Mouse (Mus musculus) layer of hippocampus, postnatal 36 days (tissue): Measurements from ENCODE around the gene Il23r. TPM values are rescaled to one million over a fixed set of nuclear protein-coding genes. Genes with fewer than 3 reads are reported as not detected.

Source experiments
- DNase-seq, 2 experiments: peaks; one replicate each; pipeline ENCODE4 v3.0.0; 2022
- total RNA-seq, 2 experiments: library from RNA; stranded (reverse); gene quantifications; 2 replicates each; pipeline ENCODE4 v1.2.3; 2021

Il23r gene
- total RNA-seq, 2 experiments from 2014 or later: not detected

DNA sequence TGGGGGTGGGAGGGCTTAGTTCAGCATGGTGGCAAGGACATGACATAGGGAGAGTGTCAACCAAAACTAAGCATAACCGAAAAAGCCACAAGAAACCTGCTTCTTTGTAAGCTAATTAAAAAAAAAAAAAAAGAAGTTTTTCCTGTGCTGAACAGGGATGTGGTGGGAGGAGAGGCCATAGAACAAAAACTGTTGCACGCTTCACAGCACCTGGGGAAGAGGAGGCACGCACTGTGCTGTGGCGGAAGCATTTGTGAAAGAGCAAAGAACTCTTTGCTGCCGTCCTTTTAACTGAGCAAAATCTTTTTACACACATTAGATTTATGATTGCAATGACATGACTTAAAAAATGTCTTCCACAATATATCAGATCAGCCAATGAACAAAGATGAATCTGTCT, 69.9 kb downstream of the Il23r start:
- no peak for DNase-seq

DNA sequence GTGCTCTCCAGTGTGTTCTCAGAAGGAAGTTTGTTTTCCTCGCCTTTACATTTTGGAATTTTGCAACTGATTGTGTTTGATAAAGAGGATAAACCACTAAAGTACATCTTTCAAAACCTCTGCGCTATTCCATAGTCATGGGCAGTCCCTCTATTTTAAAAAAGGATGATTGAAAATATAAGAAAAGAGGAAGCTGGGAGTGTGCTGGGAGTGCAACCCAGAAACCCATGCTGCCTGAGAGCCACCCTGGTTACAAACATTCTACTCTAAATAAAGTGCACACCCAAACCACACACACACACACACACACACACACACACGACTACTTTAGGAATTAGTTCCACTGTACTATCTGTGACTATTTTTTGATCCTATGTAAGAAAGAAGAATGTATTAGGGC, 75.1 kb downstream of the Il23r start:
- no peak for DNase-seq

DNA sequence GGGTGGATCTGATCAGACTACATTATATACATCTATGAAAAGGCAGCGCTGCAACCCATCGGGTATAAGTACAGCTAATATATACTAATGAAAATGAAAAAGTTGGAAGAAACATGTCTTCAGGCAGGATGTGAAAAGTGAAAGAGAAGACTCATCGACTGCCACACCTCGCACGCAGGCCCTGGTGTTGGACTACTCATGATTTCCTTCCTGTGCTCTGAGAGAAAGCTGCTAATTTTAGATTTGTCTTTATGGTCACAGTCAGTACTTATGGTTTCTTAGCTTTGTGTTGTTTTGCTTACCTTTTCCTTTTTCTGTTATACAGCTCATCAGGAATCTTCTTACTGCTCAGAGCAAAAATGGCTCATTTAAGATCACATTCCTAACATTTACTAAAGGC, 76.4 kb downstream of the Il23r start:
- no peak for DNase-seq

DNA sequence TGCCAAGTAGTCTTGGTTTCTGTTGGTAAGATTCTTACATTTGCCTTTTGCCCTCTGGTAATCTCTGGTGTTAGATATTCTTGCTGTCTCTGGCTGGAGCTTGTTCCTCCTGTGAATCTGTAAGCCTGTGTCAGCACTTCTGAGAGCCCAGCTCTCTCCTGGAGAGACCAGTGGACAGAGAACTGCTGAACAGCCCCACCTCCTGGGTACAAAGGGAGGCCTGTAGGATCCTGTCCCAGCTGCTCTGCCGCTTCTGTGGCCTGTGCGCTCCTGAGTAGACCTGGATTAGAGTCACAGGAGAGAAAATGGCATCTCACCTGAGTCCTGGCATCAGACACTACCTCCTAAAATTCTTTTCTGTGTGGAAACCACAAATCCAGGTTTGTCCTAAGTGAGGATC, 78.3 kb downstream of the Il23r start:
- no peak for DNase-seq

DNA sequence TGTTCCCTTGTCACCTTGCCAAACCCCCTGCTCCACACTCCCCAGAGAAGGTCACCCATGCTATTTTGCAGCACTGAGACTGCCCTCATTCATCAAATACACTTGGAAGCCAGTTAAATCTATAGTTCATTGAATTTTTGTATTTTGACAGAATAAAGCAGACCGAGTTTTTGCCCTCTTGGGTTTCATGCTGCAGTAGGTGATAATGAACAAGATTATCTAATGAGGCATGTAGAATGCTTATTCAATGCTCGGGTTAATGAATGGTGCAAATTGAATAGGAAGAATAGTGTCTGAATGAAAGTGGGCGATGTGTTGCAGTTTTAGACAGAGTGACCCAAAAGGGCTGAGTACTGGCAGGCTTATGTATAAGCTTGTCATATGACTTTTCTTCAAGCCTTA, 86.4 kb downstream of the Il23r start:
- DNase-seq: no peak

DNA sequence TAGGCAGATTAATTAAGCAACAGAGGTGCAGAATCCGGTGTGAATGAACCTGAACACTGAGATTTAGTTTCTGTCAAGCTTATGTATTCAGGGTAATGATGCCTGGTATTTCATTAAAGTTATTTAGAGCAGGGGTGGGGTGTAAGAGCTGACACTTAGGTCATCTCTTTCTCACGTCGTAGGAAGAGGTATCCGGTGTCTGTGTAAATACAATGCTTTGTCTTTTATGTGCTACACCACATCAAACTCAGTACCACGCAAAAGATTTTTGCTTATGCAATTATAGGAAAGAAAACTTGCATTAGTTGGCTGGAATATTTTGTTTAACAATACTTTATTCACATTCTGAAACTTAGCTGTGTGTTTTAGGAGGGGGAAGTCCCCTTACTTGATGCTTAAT, 92.1 kb downstream of the Il23r start:
- no peak for DNase-seq

DNA sequence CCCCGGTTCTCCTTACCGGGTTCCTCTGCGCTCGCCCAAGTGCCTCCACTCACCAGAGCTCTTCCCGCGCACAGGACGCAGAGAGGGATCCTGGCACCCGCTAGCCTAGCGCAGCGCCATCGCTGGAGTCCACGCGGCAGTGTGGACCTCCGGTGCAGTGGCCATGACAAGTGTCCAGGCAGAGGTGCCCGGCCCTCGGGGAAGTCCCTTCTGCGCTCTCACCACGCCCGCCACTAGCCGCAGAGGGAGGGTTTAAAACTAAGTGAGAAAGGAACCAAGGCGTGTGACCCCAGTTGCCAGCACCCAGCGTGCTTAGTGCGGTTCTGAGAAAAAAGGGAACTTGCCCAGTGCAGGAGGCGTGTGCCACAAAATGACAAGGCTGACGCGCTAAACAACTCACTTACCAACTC, 115.7 kb downstream of the Il23r start, which contains the start of gene Il12rb2:
Il12rb2 (minus strand) TSS at position 207 of the 410 bp plus-strand sequence.
- no peak for DNase-seq

Other genes with a start within 250 kb of the Il23r start
- gene Il12rb2, start 115.7 kb downstream of the Il23r start, total RNA-seq: not detected
- 1 to 10 TPM; 1.6 to 2.5 TPM for gene Tacstd2, start 43.9 kb upstream of the Il23r start, total RNA-seq